Mouse (Mus musculus) C2C12 (cell line): ENCODE data around the gene Cux1.

ENCODE experiments used
- CEBPB ChIP-seq: IDR thresholded peaks from one replicate; pipeline ENCODE4 v1.6.1; 2011; ENCODE audit warnings: low read depth, mild to moderate bottlenecking, control low read depth, moderate library complexity
- CTCF ChIP-seq: IDR thresholded peaks from one replicate; pipeline ENCODE4 v1.5.1; 2011; ENCODE audit not compliant: control insufficient read depth, insufficient read depth, insufficient read length
- FOSL1 ChIP-seq: IDR thresholded peaks from one replicate; pipeline ENCODE4 v1.8.0; 2011; ENCODE audit warnings: mild to moderate bottlenecking, low read length; ENCODE audit not compliant: poor library complexity, insufficient read depth, severe bottlenecking
- MAX ChIP-seq: IDR thresholded peaks from one replicate; pipeline ENCODE4 v1.6.1; 2011; ENCODE audit warnings: mild to moderate bottlenecking, control low read depth
- MYOG ChIP-seq: IDR thresholded peaks from one replicate; pipeline ENCODE4 v1.6.1; 2011; ENCODE audit not compliant: control insufficient read depth, insufficient read length; ENCODE audit errors: extremely low read depth
- USF1 ChIP-seq: IDR thresholded peaks from one replicate; pipeline ENCODE4 v1.6.1; 2011; ENCODE audit warnings: low read depth, mild to moderate bottlenecking, control low read depth, moderate library complexity

DNA sequence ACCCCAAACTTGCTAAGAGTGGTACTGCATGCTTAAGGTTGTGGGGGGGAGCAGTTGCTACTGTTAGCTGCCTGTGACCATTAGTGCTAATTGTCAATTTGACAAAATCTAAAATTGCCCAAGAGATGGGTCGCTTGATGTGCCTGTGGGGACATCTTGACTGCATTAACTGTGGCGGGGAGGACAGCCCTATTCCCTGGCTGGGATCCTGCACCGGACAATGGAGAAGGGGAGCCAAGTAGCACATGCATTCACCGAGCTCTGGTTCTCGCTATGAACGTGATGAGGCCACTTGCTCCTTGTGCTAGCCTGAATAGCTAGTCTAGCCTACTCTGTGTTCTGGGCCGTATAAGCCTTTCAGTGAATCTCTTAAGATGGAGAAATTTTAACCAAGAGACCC lies 72.4 kb downstream of the Cux1 start:
- no peak for TF ChIP-seq CEBPB
- TF ChIP-seq CTCF: no peak
- TF ChIP-seq USF1: no peak
- no peak for TF ChIP-seq MYOG
- TF ChIP-seq FOSL1: no peak
- no peak for TF ChIP-seq MAX
